Mouse (Mus musculus): ENCODE data around the gene Scnn1g.

Scnn1g gene

DNA sequence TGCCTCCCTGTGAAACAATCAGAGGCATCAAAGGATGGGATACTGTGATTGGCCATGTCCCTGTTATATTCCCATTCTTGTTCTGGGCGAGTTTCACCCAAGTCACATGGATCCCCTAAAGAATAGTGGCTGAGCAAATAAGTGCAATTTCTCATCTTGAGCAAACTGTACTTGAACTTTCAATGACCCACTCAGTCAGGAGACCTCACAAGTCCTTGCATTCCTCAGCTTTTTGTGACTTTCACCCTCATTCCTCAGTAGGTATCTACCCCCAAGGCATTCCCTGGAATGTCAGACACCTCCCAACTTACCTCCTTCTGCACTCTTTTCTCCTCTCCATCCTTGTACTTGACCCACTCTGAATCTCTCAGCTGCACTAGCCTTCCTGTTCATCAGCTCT lies 44.3 kb downstream of the Scnn1g start:
- intact Hi-C loops (cut with DNase I) = no loop called here

GRCm38 (mm10) chr7:121778980-121779379 lies 44.7 kb downstream of the Scnn1g start:
- intact Hi-C loops (cut with DNase I) = no loop called here

DNA sequence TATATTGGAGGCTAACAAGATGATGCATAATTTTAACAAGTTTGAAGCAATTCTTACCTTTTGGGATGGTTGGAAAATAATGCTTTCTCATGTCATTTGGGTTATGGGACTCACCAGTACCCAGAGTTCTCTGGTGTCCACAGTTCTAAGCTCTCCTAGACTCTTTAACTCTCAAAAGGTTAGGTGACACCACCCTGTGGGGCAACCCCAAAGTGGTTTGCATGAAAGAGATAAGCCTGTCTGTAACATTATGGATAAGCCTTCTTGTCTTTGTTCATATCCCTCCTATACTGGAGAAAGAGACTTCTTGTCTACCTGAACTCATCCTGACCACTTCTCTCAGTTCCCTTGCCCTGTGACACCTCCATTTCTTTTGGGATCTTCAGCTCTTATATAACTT lies 45.1 kb downstream of the Scnn1g start:
- intact Hi-C loops (cut with DNase I) = no loop called here

- intact Hi-C loops (cut with DNase I) = no loop called here
These were observed 48.1 kb downstream of the Scnn1g start for GRCm38 (mm10) chr7:121782188-121782909.

DNA sequence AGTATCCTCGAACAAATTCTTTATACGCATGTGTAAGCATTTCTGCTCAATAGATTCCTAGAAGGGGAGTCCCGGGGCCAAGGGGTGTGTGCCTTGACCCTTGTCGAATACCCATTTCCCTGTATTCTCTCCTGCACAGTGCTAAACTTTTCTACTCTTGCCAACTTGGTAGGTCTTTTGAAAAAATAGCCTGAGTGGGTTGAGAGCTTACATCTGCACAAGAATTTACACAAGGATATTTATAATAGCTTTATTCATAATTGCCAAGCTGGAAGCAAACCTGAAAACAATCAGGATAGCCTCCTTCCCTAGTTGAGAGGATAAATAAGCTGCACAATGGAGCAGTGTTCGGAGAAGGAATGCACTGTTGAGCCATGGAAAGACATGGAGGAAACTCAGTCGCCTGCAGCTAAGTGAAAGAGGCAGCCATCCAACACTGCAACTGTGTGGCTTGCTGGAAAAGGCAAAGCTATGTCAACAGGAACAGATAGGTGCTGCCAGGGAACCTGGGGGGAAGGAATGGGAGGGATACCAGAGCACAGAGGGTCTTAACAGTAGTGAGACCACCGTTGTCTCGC lies 51.5 kb downstream of the Scnn1g start:
- intact Hi-C loops (cut with DNase I) = no loop called here

DNA sequence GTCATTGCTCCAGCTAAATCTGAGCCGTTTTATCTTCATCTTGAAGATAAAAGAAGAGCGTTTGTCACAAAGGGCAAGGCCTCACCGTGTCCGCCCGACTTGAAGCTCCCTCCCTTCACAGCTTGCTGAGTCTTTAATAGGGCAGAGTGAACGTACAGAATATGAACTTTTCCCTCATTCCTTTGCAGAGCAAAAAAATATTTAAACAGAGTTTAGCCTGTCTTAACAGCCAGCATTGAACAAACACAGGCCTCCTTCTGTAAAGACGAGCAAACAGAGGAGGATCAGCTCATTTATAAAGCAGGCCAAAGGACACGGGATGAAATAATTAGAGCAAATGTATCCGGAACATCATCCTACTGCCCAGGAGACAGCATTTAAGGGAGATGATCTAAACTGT lies 63.5 kb downstream of the Scnn1g start:
- intact Hi-C loops (cut with DNase I) = no loop called here

DNA sequence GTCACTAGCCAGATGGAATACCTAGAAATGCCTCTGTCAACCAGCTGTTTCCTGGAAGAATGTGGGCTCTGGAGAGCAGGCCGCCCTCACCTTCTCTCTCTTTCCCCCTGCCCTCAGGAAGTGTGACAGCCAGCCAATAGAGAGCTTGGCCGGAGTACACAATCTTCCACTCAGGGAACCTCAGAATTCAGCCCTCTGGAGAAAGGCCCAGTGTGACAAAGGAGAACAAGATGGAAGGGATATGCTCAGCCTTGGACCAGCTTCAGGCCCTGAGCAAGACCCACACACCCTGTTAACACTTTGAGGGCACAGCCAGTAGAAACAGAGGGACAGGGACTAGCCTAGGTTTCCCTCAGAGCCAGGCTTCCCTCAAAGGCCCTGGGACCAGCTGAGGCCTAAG lies 68.2 kb downstream of the Scnn1g start:
- intact Hi-C loops (cut with DNase I) = no loop called here

DNA sequence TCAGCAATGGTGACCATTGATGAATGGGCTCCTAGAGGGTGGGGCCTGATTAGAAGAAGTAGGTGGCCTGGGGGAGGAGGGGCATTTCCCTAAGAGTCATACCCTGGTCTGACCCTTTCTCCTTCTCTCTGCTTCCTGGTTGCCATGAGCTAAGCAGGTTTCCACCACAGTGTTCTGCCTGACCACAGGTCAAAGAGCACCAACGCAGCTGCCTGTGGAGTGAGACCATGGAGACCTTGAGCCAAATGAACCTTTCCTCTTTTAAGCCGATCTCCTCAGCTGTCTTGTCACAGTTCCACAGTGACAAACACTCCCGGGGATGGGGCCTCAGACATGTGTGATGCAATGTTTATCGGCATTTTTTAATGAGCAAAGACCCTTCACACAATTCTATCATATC lies 68.7 kb downstream of the Scnn1g start:
- intact Hi-C loops (cut with DNase I) = no loop called here

DNA sequence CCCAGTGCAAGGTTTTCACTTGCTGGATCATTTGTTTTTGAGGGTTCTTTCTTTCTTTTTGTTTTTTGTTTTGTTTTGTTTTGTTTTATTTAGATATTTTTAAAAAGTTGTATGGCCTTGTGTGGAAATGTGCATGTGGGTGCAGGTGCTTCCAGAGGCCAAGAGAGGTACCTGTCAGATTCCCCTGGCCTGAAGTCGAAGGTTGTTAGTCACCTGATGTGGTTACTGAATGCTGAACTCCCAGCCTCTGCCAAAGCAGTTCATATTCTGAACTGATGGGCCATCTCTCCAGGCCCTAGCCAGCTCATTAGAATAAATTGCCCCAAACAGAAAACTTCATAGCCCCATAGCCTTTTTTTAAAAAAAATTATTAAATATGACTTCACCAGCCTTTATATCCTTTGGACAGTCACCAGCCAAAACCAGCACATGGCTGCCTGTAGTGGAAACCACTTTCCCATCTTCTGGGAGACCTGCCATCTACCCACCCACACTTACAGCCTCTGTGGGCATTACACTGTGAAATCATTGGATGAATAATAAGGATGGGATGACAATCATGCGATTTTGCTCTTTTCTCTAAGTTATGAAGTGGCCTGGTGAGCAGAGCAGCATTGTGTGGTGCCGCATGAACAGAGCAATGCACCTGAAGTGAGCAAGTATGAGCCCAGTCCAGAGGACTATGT lies 71.7 kb downstream of the Scnn1g start:
- intact Hi-C loops (cut with DNase I) = no loop called here

GRCm38 (mm10) chr7:121807726-121808580 lies 73.7 kb downstream of the Scnn1g start:
- intact Hi-C loops (cut with DNase I) = no loop called here
